Mouse (Mus musculus) midbrain, embryonic 16.5 days (tissue): Measurements from ENCODE around the gene Setd1a. TPM values are rescaled to one million over a fixed set of nuclear protein-coding genes. Genes with fewer than 3 reads are reported as not detected.

ENCODE experiments used
- ATAC-seq: fragments of 200-750 bp; cut with Nextera tagmentation; 2 replicates; pipeline ENCODE4 v1.8.0; 2017; ENCODE audit warnings: moderate TSS enrichment
- H3K27ac ChIP-seq: fragments of 300-500 bp; sonication (generic); 2 replicates; pipeline ENCODE4 v1.5.1; 2014; ENCODE audit warnings: mild to moderate bottlenecking, low read length, mixed read lengths
- H3K27me3 ChIP-seq: fragments of 300-500 bp; sonication (generic); 2 replicates; pipeline ENCODE4 v1.6.1; 2014; ENCODE audit warnings: low read depth, low read length, mixed read lengths; ENCODE audit not compliant: control insufficient read depth, insufficient read depth
- H3K36me3 ChIP-seq: fragments of 300-500 bp; sonication (generic); 2 replicates; pipeline ENCODE4 v1.6.1; 2014; ENCODE audit warnings: mild to moderate bottlenecking, low read length, moderate library complexity, mixed read lengths; ENCODE audit not compliant: control insufficient read depth, insufficient read depth
- H3K4me1 ChIP-seq: fragments of 300-500 bp; sonication (generic); 2 replicates; pipeline ENCODE4 v1.6.1; 2014; ENCODE audit warnings: mild to moderate bottlenecking, low read length, mixed read lengths; ENCODE audit not compliant: control insufficient read depth, insufficient read depth
- H3K4me2 ChIP-seq: fragments of 300-500 bp; sonication (generic); 2 replicates; pipeline ENCODE4 v1.6.1; 2014; ENCODE audit warnings: mild to moderate bottlenecking, low read length, mixed read lengths
- H3K4me3 ChIP-seq: fragments of 300-500 bp; sonication (generic); 2 replicates; pipeline ENCODE4 v1.5.1; 2014; ENCODE audit warnings: low read depth, mild to moderate bottlenecking, low read length, moderate library complexity, mixed read lengths
- H3K9ac ChIP-seq: fragments of 300-500 bp; sonication (generic); 2 replicates; pipeline ENCODE4 v1.6.1; 2014; ENCODE audit warnings: low read depth, low read length, mixed read lengths
- H3K9me3 ChIP-seq: fragments of 300-500 bp; sonication (generic); replicated peaks from 2 replicates; pipeline ENCODE4 v1.6.1; 2014; ENCODE audit warnings: mild to moderate bottlenecking, low read length, mixed read lengths; ENCODE audit not compliant: control insufficient read depth, poor library complexity, severe bottlenecking
- WGBS: fragments of 180-500 bp; shearing (Covaris S2); extraction: QIAGEN DNeasy Blood & Tissue Kit; methylation state at CpG from one replicate; pipeline ENCODE4 v1.1.7; 2014; 5-methylcytosine and 5-hydroxymethylcytosine counted together
- polyA plus RNA-seq: library from polyadenylated mRNA; unstranded; fragments of >200 nt; fragmentation: Nextera tagmentation; extraction: Ambion mirVana; gene quantifications from 2 replicates; pipeline ENCODE4 v1.2.1, GENCODE M21; 2015

Setd1a gene
- polyA plus RNA-seq, 1 experiment from 2014 or later: 12.8 TPM

- Histone ChIP-seq H3K4me1 (peaks cover 10% of the 10 kb centered on the region), H3K36me3 (peaks cover 20% of the 10 kb centered on the region), H3K9me3 (no peaks in the 10 kb centered on the region), H3K4me3 (peak overlapping the region; percentile 86), H3K4me2 (peak overlapping the region; percentile 92), H3K27me3 (no peaks in the 10 kb centered on the region), H3K27ac (no peak overlapping the region), H3K9ac (peak overlapping the region; percentile 91)
- WGBS: 83% methylated on average over 4 of the region's 4 CpGs
- no peak for ATAC-seq
These were observed 1.9 kb downstream of the Setd1a start for GRCm38 (mm10) chr7:127778350-127778749.

- no peaks in the 10 kb centered on the region for H3K9me3 ChIP-seq
- H3K4me3 ChIP-seq: no peak within 1 kb of the TSS
- H3K27me3 ChIP-seq: no peaks in the 10 kb centered on the region
- no peaks in the 10 kb centered on the region for H3K4me1 ChIP-seq
- no peak for ATAC-seq
- H3K27ac ChIP-seq: no peak within 1 kb of the TSS
- WGBS: 96% methylated on average over 7 of the region's 7 CpGs
- H3K9ac ChIP-seq: no peak within 1 kb of the TSS
- H3K36me3 ChIP-seq: peaks cover 67% of the 10 kb centered on the region
- no peak within 1 kb of the TSS for H3K4me2 ChIP-seq
These were observed 8.8 kb downstream of the Setd1a start, which contains the start of gene Gm49388 for GRCm38 (mm10) chr7:127785308-127785707. Gene Gm49388 (plus strand): TSS chr7:127785608.

GRCm38 (mm10) chr7:127797076-127797845 lies 20.8 kb downstream of the Setd1a start:
- 96% methylated on average over 23 of the region's 23 CpGs for whole genome bisulfite sequencing
- no peak for ATAC-seq
- H3K4me2 ChIP-seq: no peak overlapping the region

GRCm38 (mm10) chr7:127798591-127798990 lies 22.1 kb downstream of the Setd1a start:
- Histone ChIP-seq H3K9me3 (no peaks in the 10 kb centered on the region), H3K27me3 (no peaks in the 10 kb centered on the region), H3K36me3 (peaks cover 46% of the 10 kb centered on the region), H3K9ac (no peak overlapping the region), H3K4me2 (no peak overlapping the region), H3K4me1 (no peaks in the 10 kb centered on the region; the same call in 1 of the 2 replicates), H3K4me3 (no peak overlapping the region), H3K27ac (no peak overlapping the region)
- 88% methylated on average over 4 of the region's 4 CpGs for WGBS
- no peak for ATAC-seq

More at GRCm38 (mm10) chr7:127797076-127797845, 20.8 kb downstream of the Setd1a start:
- Histone ChIP-seq H3K9me3 (no peaks in the 10 kb centered on the region), H3K9ac (no peak overlapping the region), H3K4me1 (no peaks in the 10 kb centered on the region; the same call in 1 of the 2 replicates), H3K36me3 (peaks cover 53% of the 10 kb centered on the region), H3K27me3 (no peaks in the 10 kb centered on the region), H3K4me3 (no peak overlapping the region), H3K27ac (no peak overlapping the region)

GRCm38 (mm10) chr7:127799211-127799610 lies 22.7 kb downstream of the Setd1a start:
- Histone ChIP-seq H3K4me1 (no peaks in the 10 kb centered on the region; the same call in 1 of the 2 replicates), H3K27me3 (no peaks in the 10 kb centered on the region), H3K36me3 (peaks cover 45% of the 10 kb centered on the region), H3K4me3 (no peak overlapping the region), H3K9ac (no peak overlapping the region), H3K4me2 (no peak overlapping the region), H3K9me3 (no peaks in the 10 kb centered on the region), H3K27ac (no peak overlapping the region)
- no peak for ATAC-seq
- WGBS: 91% methylated on average over 13 of the region's 13 CpGs

GRCm38 (mm10) chr7:127799738-127800137 lies 23.3 kb downstream of the Setd1a start:
- H3K36me3 ChIP-seq: peaks cover 46% of the 10 kb centered on the region
- ATAC-seq: peak; percentile 26; the same call in 1 of the 2 replicates

GRCm38 (mm10) chr7:127800435-127801009 lies 24.1 kb downstream of the Setd1a start, which contains the start of gene Hsd3b7:
Gene Hsd3b7 (plus strand): TSS chr7:127800604.
- Histone ChIP-seq H3K9ac (no peak within 1 kb of the TSS), H3K36me3 (peaks cover 47% of the 10 kb centered on the region), H3K4me1 (no peaks in the 10 kb centered on the region; the same call in 1 of the 2 replicates), H3K27me3 (no peaks in the 10 kb centered on the region), H3K27ac (no peak within 1 kb of the TSS), H3K4me3 (no peak within 1 kb of the TSS), H3K4me2 (no peak within 1 kb of the TSS; the same call in 1 of the 2 replicates), H3K9me3 (no peaks in the 10 kb centered on the region)
- ATAC-seq: peak; percentile 79
- 31% methylated on average over 5 of the region's 6 CpGs for WGBS

More at GRCm38 (mm10) chr7:127799738-127800137, 23.3 kb downstream of the Setd1a start:
- Histone ChIP-seq H3K27me3 (no peaks in the 10 kb centered on the region), H3K27ac (no peak overlapping the region), H3K4me2 (no peak overlapping the region), H3K4me3 (no peak overlapping the region), H3K9ac (no peak overlapping the region), H3K9me3 (no peaks in the 10 kb centered on the region), H3K4me1 (no peaks in the 10 kb centered on the region; the same call in 1 of the 2 replicates)
- 80% methylated on average over 1 of the region's 1 CpGs for WGBS

- H3K9ac ChIP-seq: no peak overlapping the region
- no peak overlapping the region for H3K4me3 ChIP-seq
- H3K36me3 ChIP-seq: peaks cover 46% of the 10 kb centered on the region
- no peak overlapping the region for H3K27ac ChIP-seq
- no peak overlapping the region for H3K4me2 ChIP-seq
- H3K9me3 ChIP-seq: no peaks in the 10 kb centered on the region
- ATAC-seq: no peak
- no peaks in the 10 kb centered on the region for H3K27me3 ChIP-seq
- no peaks in the 10 kb centered on the region; the same call in 1 of the 2 replicates for H3K4me1 ChIP-seq
- WGBS: 92% methylated on average over 8 of the region's 8 CpGs
These were observed 24.6 kb downstream of the Setd1a start for GRCm38 (mm10) chr7:127801010-127801621.
